In the genomic region with DNA sequence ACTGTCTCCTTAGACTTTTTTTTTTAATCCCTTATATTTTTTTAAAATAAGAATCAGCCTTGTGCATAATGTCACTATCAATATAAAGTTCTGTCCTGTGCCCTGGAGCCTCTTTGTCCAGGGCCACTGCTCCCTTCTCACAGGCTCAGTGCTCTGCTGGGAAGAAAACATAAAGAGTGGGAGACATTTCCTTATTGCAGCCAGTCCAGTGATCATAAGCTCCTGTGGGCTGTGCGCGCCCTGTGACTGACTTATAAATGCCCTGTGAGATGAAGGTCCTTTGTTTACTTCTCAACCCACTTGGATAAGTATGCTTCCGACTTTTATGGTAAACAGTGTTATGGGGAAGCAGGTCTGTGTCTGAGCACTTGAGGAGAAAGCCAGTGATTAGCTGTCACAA, we compare ENCODE assay signal across 22 mouse cellular contexts.
"Had no signal": no experiment of that assay in that cellular context is flagged by ENCODE, and none has a peak within 500 bp of the region (broad histone marks: within the 10 kb centered on the region; RNA-seq: fewer than 3 reads in every experiment).

No protein-coding gene starts in this region.

- H3K36me3 ChIP-seq: liver, embryonic 13.5 days had no signal

- H3K27ac ChIP-seq: kidney, embryonic 15.5 days; left cerebral cortex, adult 2 months; liver, embryonic 13.5 days; midbrain, embryonic 12.5 days; midbrain, embryonic 15.5 days; neural tube, embryonic 12.5 days; neural tube, embryonic 15.5 days; stomach, embryonic 15.5 days had no signal

- H3K9me3 ChIP-seq: kidney, embryonic 15.5 days; liver, embryonic 13.5 days; midbrain, embryonic 12.5 days; midbrain, embryonic 15.5 days; neural tube, embryonic 12.5 days; neural tube, embryonic 15.5 days; stomach, embryonic 15.5 days had no signal

- H3K4me2 ChIP-seq: kidney, embryonic 15.5 days; liver, embryonic 13.5 days; midbrain, embryonic 12.5 days; midbrain, embryonic 15.5 days; neural tube, embryonic 12.5 days; neural tube, embryonic 15.5 days; stomach, embryonic 15.5 days had no signal

- H3K27me3 ChIP-seq: kidney, embryonic 15.5 days; liver, embryonic 13.5 days; midbrain, embryonic 12.5 days; midbrain, embryonic 15.5 days; neural tube, embryonic 12.5 days; neural tube, embryonic 15.5 days; stomach, embryonic 15.5 days had no signal

- H3K4me3 ChIP-seq: kidney, embryonic 15.5 days; left cerebral cortex, adult 2 months; liver, embryonic 13.5 days; midbrain, embryonic 12.5 days; midbrain, embryonic 15.5 days; neural tube, embryonic 12.5 days; neural tube, embryonic 15.5 days; stomach, embryonic 15.5 days had no signal

- H3K4me1 ChIP-seq: kidney, embryonic 15.5 days; midbrain, embryonic 12.5 days; midbrain, embryonic 15.5 days; neural tube, embryonic 12.5 days; stomach, embryonic 15.5 days had no signal

- DNase-seq: kidney, adult 2 months; kidney, postnatal 10 days; kidney, postnatal 36 days; layer of hippocampus, adult 9-11 months; layer of hippocampus, postnatal 36 days; liver, embryonic 13.5 days; lung, adult 2 months; lung, postnatal 14 days; lung, postnatal 4 days; right cerebral cortex, adult 18-20 months; right cerebral cortex, postnatal 14 days; right cerebral cortex, postnatal 4 days; spleen, adult 18-20 months; thymus, adult 2 months; thymus, postnatal 14 days had no signal

- H3K9ac ChIP-seq: kidney, embryonic 15.5 days; liver, embryonic 13.5 days; midbrain, embryonic 12.5 days; midbrain, embryonic 15.5 days; neural tube, embryonic 12.5 days; neural tube, embryonic 15.5 days; stomach, embryonic 15.5 days had no signal
